In genomic region chr12:86725706-86726105, GRCm38 (mm10) we compare ENCODE assay signal across 7 mouse cellular contexts. TPM values are rescaled to one million over a fixed set of nuclear protein-coding genes. Genes with fewer than 3 reads are reported as not detected.
A peak's percentile ranks its signal among the peaks of the same experiment; 100 is the strongest.
DNase-seq lines count a peak whose midpoint lies in the region; ATAC-seq lines count a peak whose summit lies in the region.

No protein-coding gene starts in this region.

- 0 out of 2 replicates have a peak overlapping the region, but pooled peaks have one; percentile 18 for H3K27ac ChIP-seq in intestine, embryonic 15.5 days
- no peak overlapping the region for H3K27ac ChIP-seq in neural tube, embryonic 12.5 days

- H3K9ac ChIP-seq in intestine, embryonic 15.5 days: peak overlapping the region; percentile 59
- peak overlapping the region; percentile 73 for H3K9ac ChIP-seq in neural tube, embryonic 12.5 days

- under 1% methylated on average over 19 of the region's 19 CpGs for WGBS in intestine, embryonic 15.5 days
- under 1% methylated on average over 19 of the region's 19 CpGs for WGBS in neural tube, embryonic 12.5 days

- H3K4me2 ChIP-seq in intestine, embryonic 15.5 days (replicated peaks): peak overlapping the region; percentile 98
- peak overlapping the region; percentile 93 for H3K4me2 ChIP-seq in neural tube, embryonic 12.5 days (replicated peaks)

- no peaks in the 10 kb centered on the region for H3K27me3 ChIP-seq in intestine, embryonic 15.5 days (replicated peaks)
- no peaks in the 10 kb centered on the region for H3K27me3 ChIP-seq in neural tube, embryonic 12.5 days (replicated peaks)

- no peaks in the 10 kb centered on the region for H3K4me1 ChIP-seq in intestine, embryonic 15.5 days (replicated peaks)
- H3K4me1 ChIP-seq in neural tube, embryonic 12.5 days: peaks cover 6% of the 10 kb centered on the region; the same call in 1 of the 2 replicates

- H3K4me3 ChIP-seq in intestine, embryonic 15.5 days (replicated peaks): peak overlapping the region; percentile 57
- peak overlapping the region; percentile 74 for H3K4me3 ChIP-seq in neural tube, embryonic 12.5 days

- H3K36me3 ChIP-seq in intestine, embryonic 15.5 days: no peaks in the 10 kb centered on the region
- H3K36me3 ChIP-seq in neural tube, embryonic 12.5 days: peaks cover 3% of the 10 kb centered on the region; the same call in 1 of the 2 replicates

- H3K9me3 ChIP-seq in intestine, embryonic 15.5 days: no peaks in the 10 kb centered on the region
- H3K9me3 ChIP-seq in neural tube, embryonic 12.5 days: no peaks in the 10 kb centered on the region

- peak; percentile 18 for ATAC-seq in intestine, embryonic 15.5 days
- ATAC-seq in neural tube, embryonic 12.5 days (ENCODE audit: low FRiP score, low read depth): peak; percentile 45; the same call in 1 of the 2 replicates

- peak; percentile 29 to 46 for DNase-seq in layer of hippocampus, postnatal 36 days
- DNase-seq in layer of hippocampus, postnatal 10 days (ENCODE audit: low spot score in 2 of 2): no peak
- DNase-seq in MEL-GATA-1-ER (ENCODE audit: extremely low read depth, low read depth): peak; percentile 49
- peak; percentile 65 for DNase-seq in embryo, embryonic 10.5 days (ENCODE audit: low spot score)
- no peak for DNase-seq in cerebellum, postnatal 4 days (ENCODE audit: low spot score in 2 of 2)

RNA-seq across cellular contexts. Expression of gene Angel1, which starts 0.6 kb away (rescaled TPM):
- 1 to 10 TPM; 6.0 to 6.2 TPM for total RNA-seq in layer of hippocampus, postnatal 36 days (2021)
- total RNA-seq in layer of hippocampus, postnatal 10 days (2021): 1 to 10 TPM; 7.3 to 9.0 TPM
- 5.2 and 5.6 TPM in 2 replicates for polyA plus RNA-seq in intestine, embryonic 15.5 days (2015; fragmentation: Nextera tagmentation; extraction: Ambion mirVana)
- polyA plus RNA-seq in neural tube, embryonic 12.5 days (2016; fragmentation: Nextera tagmentation; extraction: Ambion mirVana): 15.6 and 18.1 TPM in 2 replicates

RNA-seq across cellular contexts. Expression of gene Lrrc74a, which starts 8.5 kb away (rescaled TPM):
- not detected for total RNA-seq in layer of hippocampus, postnatal 36 days (2021)
- not detected for total RNA-seq in layer of hippocampus, postnatal 10 days (2021)
- polyA plus RNA-seq in intestine, embryonic 15.5 days (2015; fragmentation: Nextera tagmentation; extraction: Ambion mirVana): not detected in 2 replicates
- not detected in 2 replicates for polyA plus RNA-seq in neural tube, embryonic 12.5 days (2016; fragmentation: Nextera tagmentation; extraction: Ambion mirVana)

RNA-seq across cellular contexts. Expression of gene Vash1, which starts 47.2 kb away (rescaled TPM):
- 10 to 100 TPM; 44.4 to 47.7 TPM for total RNA-seq in layer of hippocampus, postnatal 36 days (2021)
- total RNA-seq in layer of hippocampus, postnatal 10 days (2021): 100 to 1,000 TPM in 1 of 2 experiments, 10 to 100 TPM in 1; 98.5 to 104 TPM
- 7.8 and 9.1 TPM in 2 replicates for polyA plus RNA-seq in intestine, embryonic 15.5 days (2015; fragmentation: Nextera tagmentation; extraction: Ambion mirVana)
- polyA plus RNA-seq in neural tube, embryonic 12.5 days (2016; fragmentation: Nextera tagmentation; extraction: Ambion mirVana): 39.1 and 42.5 TPM in 2 replicates

Comparison
In these comparisons a context has a peak if more than half of its experiments do, and no peak if none do; other contexts are left out.
1. DNase-seq: peak in layer of hippocampus, postnatal 36 days (2 of 2), MEL-GATA-1-ER (single experiment) and embryo, embryonic 10.5 days (single experiment); none in layer of hippocampus, postnatal 10 days (0 of 2) and cerebellum, postnatal 4 days (0 of 2).